Mouse (Mus musculus) small intestine, adult 2 months (tissue): Measurements from ENCODE around the gene Msgn1.

Experiments
- CTCF ChIP-seq: fragments of 200-500 bp; IDR thresholded peaks from 2 replicates; pipeline ENCODE4 v1.5.1; 2012; ENCODE audit warnings: low read depth, mild to moderate bottlenecking, control low read depth, inconsistent platforms, low read length, moderate library complexity, mixed read lengths; ENCODE audit not compliant: insufficient replicate concordance, insufficient read length; ENCODE audit errors: extremely low read depth
- POLR2A ChIP-seq: fragments of 200-500 bp; IDR thresholded peaks from 2 replicates; pipeline ENCODE4 v1.6.1; 2012; ENCODE audit warnings: low read depth, mild to moderate bottlenecking, control low read depth, inconsistent platforms, low read length, moderate library complexity

DNA sequence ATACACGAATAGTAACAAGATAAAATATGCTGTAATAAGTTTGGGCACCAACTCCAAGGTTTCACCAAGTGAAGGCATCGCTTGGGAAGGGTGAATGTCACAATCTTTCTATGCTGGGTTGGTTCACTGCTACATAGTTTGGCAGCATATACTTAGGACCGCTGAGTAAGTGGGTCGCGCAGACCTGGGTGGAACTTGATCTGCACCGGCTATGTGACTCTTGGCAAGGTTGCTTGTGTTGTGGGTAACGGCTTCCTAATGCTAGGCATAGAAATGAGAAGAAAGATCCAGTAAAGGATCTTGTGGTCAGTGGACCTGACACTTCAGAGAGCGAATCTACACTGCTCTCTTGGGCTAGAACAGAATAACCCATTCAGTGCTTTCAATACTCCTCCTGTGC is 6.3 kb downstream of the Msgn1 start:
- TF ChIP-seq CTCF (no peak), POLR2A (no peak)
